Mouse (Mus musculus) olfactory bulb, adult 2 months (tissue): ENCODE measurements around the gene Ubr1. TPM values are rescaled to one million over a fixed set of nuclear protein-coding genes. Genes with fewer than 3 reads are reported as not detected.
"Not testable (repeated sequence)": the region's sequence is repeated elsewhere in the genome, so short reads cannot be mapped to it uniquely, and the experiment has no call there.

Experiments
- H3K27ac ChIP-seq: fragments of 200-500 bp; 2 replicates; pipeline ENCODE4 v1.5.1; 2012; ENCODE audit warnings: low read depth, low read length; ENCODE audit not compliant: insufficient read depth
- H3K4me1 ChIP-seq: fragments of 200-500 bp; 2 replicates; pipeline ENCODE4 v1.6.1; 2012; ENCODE audit warnings: low read length; ENCODE audit not compliant: control insufficient read depth, insufficient read depth
- H3K4me3 ChIP-seq: fragments of 200-500 bp; 2 replicates; pipeline ENCODE4 v1.5.1; 2012; ENCODE audit warnings: mild to moderate bottlenecking, low read depth, low read length, moderate library complexity; ENCODE audit not compliant: insufficient read depth
- CTCF ChIP-seq: fragments of 200-500 bp; IDR thresholded peaks from 2 replicates; pipeline ENCODE4 v1.5.1; 2012; ENCODE audit warnings: low read depth, mild to moderate bottlenecking, low read length, moderate library complexity; ENCODE audit not compliant: insufficient read depth
- POLR2A ChIP-seq: fragments of 200-500 bp; IDR thresholded peaks from 2 replicates; pipeline ENCODE4 v1.6.1; 2012; ENCODE audit warnings: mild to moderate bottlenecking, low read depth, low read length, moderate library complexity; ENCODE audit not compliant: insufficient read depth
- WGBS: fragments of 180-500 bp; shearing (Covaris S2); methylation state at CpG from one replicate; pipeline ENCODE4 v1.1.7; 2018; 5-methylcytosine and 5-hydroxymethylcytosine counted together
- polyA plus RNA-seq: library from polyadenylated mRNA; stranded (reverse); fragments of >200 nt; gene quantifications from 2 replicates; pipeline ENCODE4 v1.2.4, GENCODE M21; 2012; ENCODE audit warnings: low replicate concordance; ENCODE audit not compliant: missing spikeins, insufficient read depth, insufficient read length

The Ubr1 gene
- polyA plus RNA-seq, 1 experiment, result not detected

DNA sequence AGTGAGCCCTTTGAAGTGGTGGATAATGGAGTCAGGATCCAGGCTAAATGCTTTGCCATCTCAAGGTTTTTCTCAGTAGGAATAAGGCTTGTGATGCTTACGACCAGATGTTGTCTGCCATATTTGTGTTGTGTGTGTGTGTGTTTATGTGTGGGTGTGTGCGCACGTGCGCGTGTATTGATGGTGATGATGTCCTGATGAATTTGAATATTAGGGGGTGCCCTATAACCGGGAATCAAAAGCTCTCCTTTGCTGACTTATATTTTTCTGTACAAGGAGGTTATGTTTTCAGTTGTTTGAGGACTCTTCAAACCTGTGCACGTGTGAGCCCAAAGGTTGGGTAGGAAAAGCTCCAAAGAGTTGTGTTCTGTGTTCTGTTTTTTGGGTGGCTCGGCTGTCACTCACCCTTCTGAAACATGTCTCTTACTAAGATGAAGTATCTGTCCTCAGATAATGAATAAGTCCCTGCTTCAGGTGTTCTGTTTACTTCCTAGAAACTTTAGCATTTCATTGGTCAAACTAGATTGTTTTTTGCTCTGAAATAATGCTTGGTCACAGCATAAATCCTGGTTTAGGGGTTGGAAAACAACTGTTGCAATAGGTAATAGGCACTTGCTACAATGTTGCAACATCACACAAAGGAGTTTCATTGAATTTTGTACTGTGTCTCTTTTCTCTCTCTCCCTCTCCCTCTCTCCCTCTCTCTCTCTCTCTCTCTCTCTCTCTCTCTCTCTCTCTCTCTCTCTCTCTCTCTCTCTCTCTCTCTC lies 7.6 kb upstream of the Ubr1 start:
- Histone ChIP-seq H3K4me1 (no peaks in the 10 kb centered on the region), H3K27ac (0 out of 2 replicates have a peak overlapping the region, but pooled peaks have one; percentile 87), H3K4me3 (peak overlapping the region; percentile 93)
- TF ChIP-seq CTCF, result no peak
- TF ChIP-seq POLR2A, result no peak
- 63% methylated on average over 8 of the region's 8 CpGs for WGBS

- peak within 1 kb of the TSS; percentile 87 for H3K27ac ChIP-seq
- under 1% methylated on average over 70 of the region's 71 CpGs for WGBS
- TF ChIP-seq POLR2A (no peak), CTCF (no peak)
- peak within 1 kb of the TSS; percentile 93 for H3K4me3 ChIP-seq
- H3K4me1 ChIP-seq, result no peaks in the 10 kb centered on the region
Observed at GRCm38 (mm10) chr2:120976990-120977925, 6.7 kb upstream of the Ubr1 start, which contains the start of gene Tmem62. Gene Tmem62 (plus strand): TSS chr2:120977017.

DNA sequence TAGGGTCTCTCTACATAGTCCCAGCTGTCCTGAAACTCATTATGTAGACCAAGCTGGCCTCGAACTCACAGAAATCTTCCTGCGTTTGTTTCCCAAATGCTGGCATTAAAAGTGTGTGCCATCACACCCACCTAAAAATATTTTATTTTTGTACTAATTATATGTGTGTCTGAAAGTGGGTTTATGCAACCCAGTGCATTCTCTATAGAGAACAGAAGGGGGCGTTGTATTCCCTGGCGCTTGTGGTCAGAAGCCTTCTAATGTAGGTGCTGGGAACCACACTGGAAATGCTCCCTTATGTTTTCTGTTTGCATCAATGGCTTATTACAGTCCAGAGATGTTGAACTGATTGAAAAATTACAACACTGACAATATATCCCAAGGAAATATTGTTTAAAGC lies 5.8 kb upstream of the Ubr1 start:
- H3K4me3 ChIP-seq, result no peak overlapping the region
- no peak for TF ChIP-seq POLR2A
- no peaks in the 10 kb centered on the region for H3K4me1 ChIP-seq
- no peak overlapping the region for H3K27ac ChIP-seq
- WGBS, result 35% methylated on average over 4 of the region's 4 CpGs

DNA sequence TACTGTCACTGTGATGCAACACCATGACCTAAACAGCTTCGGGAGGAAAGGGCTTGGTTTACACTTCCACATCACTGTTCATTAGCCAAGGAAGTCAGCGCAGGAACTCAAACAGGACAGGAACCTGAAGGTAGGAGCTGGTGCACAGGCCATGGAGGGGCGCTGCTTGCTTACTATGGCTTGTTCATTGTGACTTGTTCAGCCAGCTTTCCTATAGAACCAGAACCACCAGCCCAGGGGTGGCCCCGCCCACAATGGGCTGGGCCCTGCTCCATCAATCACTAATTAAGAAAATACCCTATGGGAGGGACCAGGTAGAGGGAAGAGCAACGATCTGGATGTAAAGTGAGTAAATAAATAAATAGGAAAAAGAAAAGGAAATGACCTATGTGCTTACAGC lies 2.4 kb upstream of the Ubr1 start:
- Histone ChIP-seq H3K4me1 (no peaks in the 10 kb centered on the region), H3K4me3 (no peak overlapping the region), H3K27ac (no peak overlapping the region)
- TF ChIP-seq POLR2A (no peak), CTCF (no peak)
- 18% methylated on average over 5 of the region's 5 CpGs for WGBS

- H3K4me1 ChIP-seq, H3K4me3 ChIP-seq, H3K27ac ChIP-seq: not testable (repeated sequence)
- 96% methylated on average over 8 of the region's 8 CpGs for WGBS
Observed at GRCm38 (mm10) chr2:120972257-120972656, 1.7 kb upstream of the Ubr1 start.

- no peak for TF ChIP-seq POLR2A
- TF ChIP-seq CTCF, result no peak
- WGBS, result 91% methylated on average over 4 of the region's 4 CpGs
- Histone ChIP-seq H3K4me1 (no peaks in the 10 kb centered on the region), H3K27ac (no peak overlapping the region), H3K4me3 (no peak overlapping the region)
Observed at GRCm38 (mm10) chr2:120971766-120972165, 1.3 kb upstream of the Ubr1 start.

- WGBS, result under 1% methylated on average over 23 of the region's 23 CpGs
- TF ChIP-seq POLR2A (no peak), CTCF (no peak)
- H3K4me3 ChIP-seq, result peak overlapping the region; percentile 66
- H3K27ac ChIP-seq, result 0 out of 2 replicates have a peak overlapping the region, but pooled peaks have one; percentile 22
- H3K4me1 ChIP-seq, result no peaks in the 10 kb centered on the region
Observed at GRCm38 (mm10) chr2:120970045-120970539, 423 bp downstream of the Ubr1 start.

DNA sequence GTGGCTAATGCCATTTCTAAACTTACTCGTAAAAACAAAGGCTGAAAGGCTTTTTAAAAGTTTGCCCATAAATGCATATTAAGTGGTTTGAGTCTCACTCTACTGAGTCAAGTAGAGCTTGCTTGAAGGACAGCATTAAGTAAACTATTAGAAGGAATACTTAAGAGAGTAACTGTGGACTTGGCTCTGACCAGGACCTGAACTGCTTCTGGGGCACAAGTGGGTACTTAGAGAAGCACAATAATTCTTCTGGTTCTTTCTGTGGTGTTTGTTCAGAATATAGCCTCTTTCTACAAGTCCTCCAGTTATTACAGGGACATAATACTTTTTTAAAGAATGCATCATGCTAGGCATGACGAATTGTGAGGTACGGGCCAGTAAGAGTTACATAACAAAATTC lies 5.0 kb downstream of the Ubr1 start:
- Histone ChIP-seq H3K4me1 (no peaks in the 10 kb centered on the region), H3K4me3 (no peak overlapping the region), H3K27ac (no peak overlapping the region)
- TF ChIP-seq CTCF (no peak), POLR2A (no peak)
- WGBS, result 76% methylated on average over 3 of the region's 3 CpGs

- Histone ChIP-seq H3K27ac (no peak overlapping the region), H3K4me1 (no peaks in the 10 kb centered on the region), H3K4me3 (no peak overlapping the region)
- TF ChIP-seq POLR2A, result no peak
- TF ChIP-seq CTCF, result no peak
- 90% methylated on average over 7 of the region's 7 CpGs for WGBS
Observed at GRCm38 (mm10) chr2:120963110-120963509, 7.4 kb downstream of the Ubr1 start.
